Mouse (Mus musculus): ENCODE results near the gene Gm45233.

Gene Gm45233

GRCm38 (mm10) chr7:43449811-43450210, 5.9 kb downstream of the Gm45233 start:
- no peak for DNase-seq (ENCODE audit: low spot score)

DNA sequence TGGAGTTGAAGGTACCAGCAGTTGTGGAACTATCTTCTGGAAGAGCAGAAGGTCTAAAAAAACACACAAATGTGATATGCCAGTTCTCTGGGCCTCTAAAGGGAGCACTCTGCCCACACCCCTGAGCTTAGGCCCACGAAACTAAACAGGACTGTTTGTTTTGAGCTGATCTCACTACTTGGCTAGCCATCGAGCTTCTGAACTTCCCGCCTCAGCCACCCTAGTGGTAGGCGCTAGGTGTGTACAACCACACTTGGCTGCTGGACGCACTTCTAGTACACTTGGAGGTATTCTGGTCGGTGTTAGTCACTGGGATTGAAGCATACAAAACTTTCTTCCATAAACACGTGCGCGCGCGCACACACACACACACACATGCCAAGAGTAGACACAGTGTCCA, 7.8 kb downstream of the Gm45233 start:
- DNase-seq (ENCODE audit: low spot score), result no peak

GRCm38 (mm10) chr7:43452609-43453008, 8.7 kb downstream of the Gm45233 start:
- DNase-seq (ENCODE audit: low spot score), result peak; percentile 18

DNA sequence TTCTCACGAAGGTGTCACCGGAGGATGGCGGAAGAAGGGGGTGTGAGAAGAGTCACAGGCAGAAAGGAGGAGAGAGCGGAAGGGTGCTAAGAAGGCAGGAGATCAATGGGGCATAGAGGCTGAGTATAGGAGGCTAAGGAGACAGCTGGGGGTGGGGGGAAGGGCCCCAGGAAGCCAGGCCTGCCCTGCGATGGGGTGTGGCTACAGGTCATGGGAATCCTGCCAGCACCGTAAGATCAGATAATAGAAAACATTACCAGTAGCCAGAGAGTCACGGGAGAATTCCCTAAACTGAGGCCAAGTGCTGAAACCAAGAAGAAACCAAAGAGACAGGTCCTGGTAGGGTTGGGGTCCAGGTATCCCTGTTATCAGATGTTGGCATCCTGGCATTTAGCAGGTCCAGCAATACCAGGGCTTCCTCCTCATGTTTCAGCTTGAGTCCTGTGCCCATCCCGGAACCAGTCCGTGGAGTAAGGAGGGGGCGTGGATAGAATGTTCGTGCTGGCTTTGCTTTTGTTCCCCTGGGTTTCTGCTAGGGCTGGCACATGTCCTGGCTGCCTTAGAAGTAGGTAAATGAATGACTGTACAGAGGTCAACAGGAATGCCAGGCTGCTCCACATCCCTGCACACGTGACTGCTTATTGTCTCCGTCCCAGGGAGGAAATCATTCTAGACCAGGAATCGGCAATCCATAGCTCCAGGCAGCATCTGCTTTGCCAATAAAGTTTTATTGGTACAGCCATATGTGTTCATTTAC, 9.8 kb downstream of the Gm45233 start:
- no peak for DNase-seq (ENCODE audit: low spot score)

- no peak for DNase-seq (ENCODE audit: low spot score)
These were observed 10.4 kb downstream of the Gm45233 start for GRCm38 (mm10) chr7:43454371-43454770.

DNA sequence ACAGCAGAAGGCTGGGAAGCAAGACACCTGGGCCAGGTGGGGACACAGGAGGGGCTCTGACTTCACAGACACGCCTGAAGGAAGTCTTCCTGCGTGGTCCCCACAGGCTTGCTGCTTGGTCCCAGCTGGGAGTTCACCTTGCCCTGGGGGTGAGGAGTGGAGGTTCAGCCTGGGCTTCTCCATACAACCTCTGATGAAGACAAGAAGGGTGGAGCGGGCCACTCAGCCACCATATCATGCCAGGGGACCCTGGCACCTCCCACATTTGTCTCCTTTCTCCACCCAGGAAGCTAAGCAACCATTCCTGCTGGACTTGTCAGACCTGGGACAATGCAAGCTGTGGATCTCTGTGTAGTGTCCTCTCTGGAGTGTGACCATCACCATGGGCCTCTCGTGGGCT, 18.9 kb downstream of the Gm45233 start, which contains the start of gene Vsig10l:
TSS of gene Vsig10l (plus strand) at position 301 of the 400 bp plus-strand sequence.
- no peak for DNase-seq (ENCODE audit: low spot score)

DNA sequence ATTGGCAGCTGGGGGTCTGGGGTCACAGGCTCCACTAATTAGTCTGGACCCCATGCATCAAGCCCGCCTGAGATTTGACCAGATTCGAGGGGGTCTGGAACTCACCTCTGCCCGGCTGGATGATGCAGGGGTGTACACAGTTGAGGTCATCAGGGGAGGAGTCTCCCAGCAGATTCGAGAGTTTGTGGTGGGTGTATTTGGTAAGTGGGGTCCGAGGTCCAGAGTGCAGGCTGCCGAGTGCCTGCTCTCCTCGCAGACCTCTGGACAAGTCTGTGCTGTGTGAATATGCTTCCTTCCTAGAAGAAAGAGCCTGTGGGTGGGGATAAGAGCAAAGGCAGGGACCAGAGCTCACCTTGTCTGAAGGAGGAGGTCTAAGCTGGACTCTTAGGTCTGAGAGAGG, 20.0 kb downstream of the Gm45233 start:
- DNase-seq (ENCODE audit: low spot score), result no peak

GRCm38 (mm10) chr7:43464864-43465343, 21.0 kb downstream of the Gm45233 start:
- DNase-seq (ENCODE audit: low spot score), result peak; percentile 58

DNA sequence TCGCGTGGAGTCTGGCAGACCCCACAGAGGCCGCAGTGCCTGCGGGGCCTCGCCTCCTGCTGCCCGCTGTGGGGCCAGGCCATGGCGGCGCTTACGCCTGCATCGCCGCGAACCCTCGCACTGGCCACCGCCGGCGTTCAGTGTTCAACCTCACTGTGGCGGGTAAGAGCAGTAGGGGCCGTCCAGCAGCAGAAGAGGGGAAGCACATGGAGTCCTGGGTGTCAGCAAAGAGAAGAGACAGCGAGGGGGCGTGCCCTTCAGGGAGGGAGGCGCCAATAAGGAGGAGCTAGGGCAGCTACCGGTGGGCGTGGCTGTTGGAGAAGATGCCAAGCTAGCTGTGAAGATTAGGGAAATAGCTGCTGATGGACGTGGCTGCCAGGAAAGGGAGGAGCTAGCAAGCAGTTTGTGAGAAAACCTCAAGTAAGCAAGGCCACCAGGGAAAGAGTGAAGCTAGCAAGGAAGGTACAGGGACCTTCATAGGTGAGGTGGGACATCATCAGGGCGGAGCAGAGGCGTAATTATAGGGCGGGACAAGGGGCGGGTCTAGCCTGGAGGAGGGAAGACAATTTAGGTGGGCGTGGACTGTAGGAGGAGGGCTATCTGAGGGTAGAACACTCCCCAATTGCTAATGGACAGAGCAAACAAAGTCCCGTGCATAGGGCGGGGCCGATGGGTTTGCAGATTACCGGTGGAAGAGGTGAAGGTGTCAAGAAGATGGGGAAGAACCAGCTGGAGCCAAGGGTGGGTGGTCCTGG, 21.6 kb downstream of the Gm45233 start:
- peak; percentile 94 for DNase-seq (ENCODE audit: low spot score)

- DNase-seq (ENCODE audit: low spot score), result peak; percentile 89
These were observed 22.3 kb downstream of the Gm45233 start for GRCm38 (mm10) chr7:43466099-43466694.

DNA sequence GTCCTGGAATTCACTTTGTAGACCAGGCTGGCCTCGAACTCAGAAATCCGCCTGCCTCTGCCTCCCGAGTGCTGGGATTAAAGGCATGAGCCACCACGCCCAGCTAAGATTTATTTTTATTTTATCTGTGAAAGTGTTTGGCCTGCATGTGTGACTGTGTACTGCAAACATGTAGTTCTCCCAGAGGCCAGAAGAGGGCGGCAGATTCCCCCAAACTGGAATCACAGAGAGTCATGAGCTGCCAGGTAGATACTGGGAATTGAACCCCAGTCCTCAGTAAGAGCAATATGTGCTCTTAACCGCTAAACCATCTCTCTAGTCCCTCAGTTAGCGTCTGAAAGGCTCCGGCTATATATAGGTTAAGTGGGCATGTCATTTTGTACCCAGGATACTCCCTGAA, 26.4 kb downstream of the Gm45233 start:
- peak; percentile 17 for DNase-seq (ENCODE audit: low spot score)

- peak; percentile 14 for DNase-seq (ENCODE audit: low spot score)
These were observed 31.8 kb downstream of the Gm45233 start for GRCm38 (mm10) chr7:43475706-43476105.

DNA sequence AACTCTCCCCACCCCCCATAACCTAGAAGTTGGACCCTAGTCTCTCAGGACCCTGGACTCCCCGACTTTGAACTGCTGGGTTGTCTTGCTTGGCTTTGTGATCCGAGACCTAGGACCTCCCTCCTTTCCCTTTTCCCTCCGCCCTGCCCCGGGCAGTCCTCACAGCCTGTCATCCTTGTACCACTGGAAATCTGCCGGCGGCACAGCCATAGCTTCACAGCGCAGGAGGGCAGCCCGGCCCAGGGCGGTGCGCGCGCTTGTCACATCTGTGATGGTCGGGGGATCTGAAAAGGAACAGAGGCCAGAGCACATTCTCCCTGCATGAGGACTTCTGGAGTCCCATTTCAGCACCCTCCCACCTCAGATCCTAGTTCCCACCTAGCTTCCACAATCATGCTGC, 32.4 kb downstream of the Gm45233 start:
- peak; percentile 37 for DNase-seq (ENCODE audit: low spot score)

- no peak for DNase-seq (ENCODE audit: low spot score)
These were observed 37.3 kb downstream of the Gm45233 start for GRCm38 (mm10) chr7:43481191-43481590.

DNA sequence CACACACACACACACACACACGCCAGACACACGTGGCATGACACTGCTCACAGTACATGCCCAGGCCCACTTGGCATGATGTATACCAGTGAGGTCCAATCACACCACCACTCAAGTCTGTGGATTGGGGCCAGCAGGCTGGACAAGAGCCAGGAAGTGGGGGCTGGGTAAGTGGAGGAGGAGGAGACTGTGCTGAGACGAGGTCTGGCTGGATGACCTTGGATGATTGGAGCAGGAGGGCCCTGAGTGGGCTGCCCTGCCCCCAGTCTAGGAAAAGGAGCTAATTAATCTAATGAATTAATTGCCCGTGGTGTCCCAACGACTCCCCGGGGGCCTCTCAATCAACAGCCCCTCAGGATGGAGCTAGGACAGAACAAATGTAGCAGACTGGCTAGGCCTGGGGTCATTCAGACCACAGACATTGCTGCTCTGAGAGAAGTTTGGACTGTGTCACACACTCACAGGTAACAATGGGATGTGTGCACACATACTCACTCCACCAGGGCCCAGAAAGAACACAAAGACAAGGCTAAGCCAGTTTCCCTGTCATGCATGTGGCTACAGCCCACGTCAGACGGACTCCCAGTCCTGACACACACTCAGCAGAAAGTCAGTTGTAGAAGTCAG, 38.3 kb downstream of the Gm45233 start:
- DNase-seq (ENCODE audit: low spot score), result no peak

DNA sequence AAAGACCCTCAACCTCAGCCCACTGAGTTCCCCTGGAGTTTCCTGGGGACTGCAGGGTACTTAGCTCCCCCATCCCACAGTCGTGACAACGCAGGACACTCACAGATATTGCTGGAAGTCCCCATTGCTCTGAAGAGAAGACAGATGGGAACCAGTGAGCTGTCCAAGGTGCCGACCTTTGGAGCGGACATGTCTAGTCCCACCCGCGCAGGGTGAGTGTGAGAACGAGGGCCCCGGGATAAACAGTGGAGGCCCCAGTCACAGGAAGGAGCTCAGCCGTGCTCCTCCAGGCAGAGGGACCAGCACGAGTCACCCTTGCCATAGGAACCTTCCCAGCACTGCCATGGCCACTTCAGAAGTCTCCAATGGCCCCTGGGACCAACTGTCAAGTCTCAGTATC, 39.3 kb downstream of the Gm45233 start:
- DNase-seq (ENCODE audit: low spot score), result peak; percentile 68

GRCm38 (mm10) chr7:43488646-43489045, 44.7 kb downstream of the Gm45233 start:
- DNase-seq (ENCODE audit: low spot score), result no peak

GRCm38 (mm10) chr7:43489631-43490125, 45.8 kb downstream of the Gm45233 start, which contains the start of gene Iglon5:
Iglon5 (minus strand) TSS chr7:43490075.
- peak; percentile 20 for DNase-seq (ENCODE audit: low spot score)

DNA sequence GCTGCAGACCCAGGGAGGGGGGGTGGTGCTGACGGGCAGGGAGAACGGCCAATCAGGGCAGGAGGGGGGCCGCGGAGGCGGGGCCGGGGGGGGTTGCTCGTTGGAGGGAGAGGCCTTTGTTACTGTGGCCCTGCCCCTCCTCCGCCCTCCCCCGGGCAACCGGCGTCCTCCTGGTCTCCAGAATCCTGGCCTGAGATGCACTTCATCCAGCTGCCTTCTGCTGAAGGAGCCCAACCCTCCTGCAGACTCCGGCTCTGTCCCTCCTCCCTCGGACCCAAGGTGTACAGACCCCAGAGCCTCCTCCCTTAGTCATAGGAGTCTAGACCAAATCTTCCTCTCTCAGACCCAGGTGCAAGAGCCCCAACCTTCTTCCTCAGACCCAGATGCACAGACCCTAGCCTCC, 46.3 kb downstream of the Gm45233 start:
- peak; percentile 69 for DNase-seq (ENCODE audit: low spot score)

- no peak for DNase-seq (ENCODE audit: low spot score)
These were observed 46.9 kb downstream of the Gm45233 start for GRCm38 (mm10) chr7:43490861-43491260.

- DNase-seq (ENCODE audit: low spot score), result peak; percentile 79
These were observed 51.6 kb downstream of the Gm45233 start for GRCm38 (mm10) chr7:43495343-43496021.
